Mouse (Mus musculus): ENCODE measurements at regions not wholly inside any gene's neighbourhood (a gene's known extent, or its start where the extent isn't known, plus 50 kb on each side); places are given as distances from the start of the nearest gene placed in this dataset.

GRCm38 (mm10) chr7:95733807-95734206 is 437.2 kb upstream of the Tenm4 start:
- no peaks in the 10 kb centered on the region for H3K27me3 ChIP-seq (replicated peaks)
- H3K4me2 ChIP-seq (ENCODE audit: insufficient read depth, low read depth, poor library complexity, severe bottlenecking) = no peak overlapping the region
- H3K79me2 ChIP-seq (replicated peaks; ENCODE audit: control insufficient read depth, extremely low read depth, insufficient read depth, poor library complexity, severe bottlenecking) = no peaks in the 10 kb centered on the region
- no peak overlapping the region for H3K9ac ChIP-seq (ENCODE audit: insufficient read depth, low read depth)
- in situ Hi-C loops (cut with MboI; ENCODE audit: low pct_ligation_motif_present, low pct_unique_long_range_greater_than_20kb, low sequenced_read_pairs) = no loop called here
- H3K4me3 ChIP-seq (replicated peaks in 1 of 3; ENCODE audit: low read depth in 2 of 3, low read length in 2 of 3, poor library complexity in 1 of 3) = no peak overlapping the region
- no peak for DNase-seq (ENCODE audit: extremely low read depth)
- TF ChIP-seq USF2 (conservative IDR thresholded peaks at IDR 0.05; ENCODE audit: low read depth, low read length) = no peak
- no peak for TF ChIP-seq CHD1 (IDR thresholded peaks at IDR 0.05; ENCODE audit: low read depth, low read length)
- no peak for TF ChIP-seq GABPA (IDR thresholded peaks at IDR 0.05; ENCODE audit: insufficient replicate concordance, low read depth, low read length)
- no peak for TF ChIP-seq KAT2A (IDR thresholded peaks at IDR 0.05; ENCODE audit: insufficient replicate concordance, low read length)
- TF ChIP-seq NRF1 (IDR thresholded peaks at IDR 0.05; ENCODE audit: low read depth, low read length) = no peak
- TF ChIP-seq MAZ (IDR thresholded peaks at IDR 0.05; ENCODE audit: low read depth, low read length) = no peak
- no peak for TF ChIP-seq JUN (IDR thresholded peaks at IDR 0.05; ENCODE audit: insufficient read depth, low read depth, low read length)
- TF ChIP-seq NELFE (IDR thresholded peaks at IDR 0.05; ENCODE audit: low read depth, low read length) = no peak
- H3K9me3 ChIP-seq (replicated peaks; ENCODE audit: low read length) = peaks cover 65% of the 10 kb centered on the region
- no peaks in the 10 kb centered on the region for H3K4me1 ChIP-seq (ENCODE audit: control insufficient read depth in 1 of 2, insufficient read depth in 2 of 2)
- no peaks in the 10 kb centered on the region for H3K36me3 ChIP-seq (replicated peaks in 1 of 2; ENCODE audit: control insufficient read depth in 1 of 2, insufficient read depth in 1 of 2, low read length in 1 of 2)
- H3K27ac ChIP-seq (ENCODE audit: insufficient read depth, low read depth) = no peak overlapping the region
- dilution Hi-C loops (cut with MboI; ENCODE audit: extremely low pct_ligation_motif_present, extremely low pct_unique_long_range_greater_than_20kb, low sequenced_read_pairs) = no loop called here

DNA sequence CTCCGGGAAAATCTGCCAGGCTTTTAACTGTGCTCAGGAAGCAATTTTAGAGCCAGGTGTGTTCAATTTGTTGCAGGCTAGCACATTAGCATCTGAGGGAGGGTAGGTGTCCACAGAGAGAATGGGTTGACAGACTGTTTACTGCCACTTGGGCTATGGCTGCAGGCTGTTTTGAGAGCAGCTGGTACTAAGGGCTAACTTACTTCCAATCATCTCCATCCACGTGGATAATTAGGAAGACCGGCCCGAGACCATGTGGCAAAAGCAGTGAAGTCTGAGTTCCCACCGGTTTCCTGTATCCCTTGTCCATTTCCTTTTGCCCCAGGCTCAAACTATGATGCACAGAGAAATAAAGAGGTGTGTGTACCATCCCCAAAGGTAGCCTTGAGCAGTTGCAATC is 436.5 kb upstream of the Tenm4 start:
- no peaks in the 10 kb centered on the region for H3K36me3 ChIP-seq (replicated peaks in 1 of 2; ENCODE audit: control insufficient read depth in 1 of 2, insufficient read depth in 1 of 2, low read length in 1 of 2)
- H3K27me3 ChIP-seq (replicated peaks) = no peaks in the 10 kb centered on the region
- no peaks in the 10 kb centered on the region for H3K4me1 ChIP-seq (ENCODE audit: control insufficient read depth in 1 of 2, insufficient read depth in 2 of 2)
- H3K4me2 ChIP-seq (ENCODE audit: insufficient read depth, low read depth, poor library complexity, severe bottlenecking) = no peak overlapping the region
- TF ChIP-seq PAX5 (IDR thresholded peaks at IDR 0.05; ENCODE audit: low read length) = no peak
- TF ChIP-seq CHD1 (IDR thresholded peaks at IDR 0.05; ENCODE audit: low read depth, low read length) = no peak
- no peak for TF ChIP-seq IRF4 (IDR thresholded peaks at IDR 0.05; ENCODE audit: low read depth, low read length)
- no peak for TF ChIP-seq SMC3 (IDR thresholded peaks at IDR 0.05; ENCODE audit: low read depth, low read length)
- H3K4me3 ChIP-seq (replicated peaks in 1 of 3; ENCODE audit: low read depth in 2 of 3, low read length in 2 of 3, poor library complexity in 1 of 3) = no peak overlapping the region
- dilution Hi-C loops (cut with MboI; ENCODE audit: extremely low pct_ligation_motif_present, extremely low pct_unique_long_range_greater_than_20kb, low sequenced_read_pairs) (no loop called here), in situ Hi-C loops (cut with MboI; ENCODE audit: low pct_ligation_motif_present, low pct_unique_long_range_greater_than_20kb, low sequenced_read_pairs) (no loop called here)
- H3K27ac ChIP-seq (ENCODE audit: insufficient read depth, low read depth) = no peak overlapping the region
- H3K9me3 ChIP-seq (replicated peaks; ENCODE audit: low read length) = peaks cover 62% of the 10 kb centered on the region
- no peak overlapping the region for H3K9ac ChIP-seq (ENCODE audit: insufficient read depth, low read depth)
- no peaks in the 10 kb centered on the region for H3K79me2 ChIP-seq (replicated peaks; ENCODE audit: control insufficient read depth, extremely low read depth, insufficient read depth, poor library complexity, severe bottlenecking)
- no peak for DNase-seq (ENCODE audit: extremely low read depth)

DNA sequence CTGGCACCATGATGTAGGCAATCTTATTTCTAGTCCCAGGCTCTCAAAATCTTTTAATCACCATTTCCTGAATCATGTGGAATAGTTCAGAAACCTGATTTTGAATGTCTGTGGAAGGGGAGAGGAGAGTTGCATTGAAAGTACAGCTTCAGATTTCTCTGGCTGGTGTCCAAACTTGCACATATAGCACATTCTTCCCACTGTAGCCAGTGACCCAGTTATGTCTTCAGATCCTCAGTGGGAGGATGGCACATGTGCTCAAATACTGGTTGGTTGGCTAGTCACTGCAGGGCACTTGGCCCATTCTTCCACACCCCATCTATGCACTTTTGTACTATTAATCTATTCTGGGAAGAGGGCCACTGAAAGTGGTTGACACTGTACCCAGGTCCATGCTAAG is 434.3 kb upstream of the Tenm4 start:
- peaks cover 57% of the 10 kb centered on the region for H3K9me3 ChIP-seq (replicated peaks; ENCODE audit: low read length)
- no peaks in the 10 kb centered on the region for H3K36me3 ChIP-seq (replicated peaks in 1 of 2; ENCODE audit: control insufficient read depth in 1 of 2, insufficient read depth in 1 of 2, low read length in 1 of 2)
- H3K79me2 ChIP-seq (replicated peaks; ENCODE audit: control insufficient read depth, extremely low read depth, insufficient read depth, poor library complexity, severe bottlenecking) = no peaks in the 10 kb centered on the region
- H3K4me1 ChIP-seq (ENCODE audit: control insufficient read depth in 1 of 2, insufficient read depth in 2 of 2) = no peaks in the 10 kb centered on the region
- H3K27me3 ChIP-seq (replicated peaks) = no peaks in the 10 kb centered on the region
- no peak for DNase-seq (ENCODE audit: extremely low read depth)
- in situ Hi-C loops (cut with MboI; ENCODE audit: low pct_ligation_motif_present, low pct_unique_long_range_greater_than_20kb, low sequenced_read_pairs) (no loop called here), dilution Hi-C loops (cut with MboI; ENCODE audit: extremely low pct_ligation_motif_present, extremely low pct_unique_long_range_greater_than_20kb, low sequenced_read_pairs) (no loop called here)
- H3K4me3 ChIP-seq (replicated peaks in 1 of 3; ENCODE audit: low read depth in 2 of 3, low read length in 2 of 3, poor library complexity in 1 of 3) = no peak overlapping the region
- H3K9ac ChIP-seq (ENCODE audit: insufficient read depth, low read depth) = no peak overlapping the region
- H3K4me2 ChIP-seq (ENCODE audit: insufficient read depth, low read depth, poor library complexity, severe bottlenecking) = no peak overlapping the region
- TF ChIP-seq CHD1 (IDR thresholded peaks at IDR 0.05; ENCODE audit: low read depth, low read length) = no peak
- no peak overlapping the region for H3K27ac ChIP-seq (ENCODE audit: insufficient read depth, low read depth)
